Mouse (Mus musculus) layer of hippocampus, adult 2 months (tissue): ENCODE data around the gene Spag7. TPM values are rescaled to one million over a fixed set of nuclear protein-coding genes. Genes with fewer than 3 reads are reported as not detected.
A peak's percentile ranks its signal among the peaks of the same experiment; 100 is the strongest.

Experiments used
- DNase-seq, 2 experiments: peaks; one replicate each; pipeline ENCODE4 v3.0.0; 2022; ENCODE audit warnings: low spot score in 2 of 2
- H3K27ac ChIP-seq: fragments of 200-600 bp; 2 replicates; pipeline ENCODE4 v1.8.1; 2022
- H3K4me3 ChIP-seq: fragments of 200-600 bp; 2 replicates; pipeline ENCODE4 v1.8.1; 2022; ENCODE audit warnings: mild to moderate bottlenecking
- CTCF ChIP-seq: fragments of 200-600 bp; conservative IDR thresholded peaks from 2 replicates; pipeline ENCODE4 v1.8.1; 2022; ENCODE audit warnings: antibody characterized with exemption, mild to moderate bottlenecking, moderate library complexity
- total RNA-seq, 2 experiments: library from RNA; stranded (reverse); gene quantifications; 2 replicates each; pipeline ENCODE4 v1.2.3; 2021

Spag7 gene
- total RNA-seq, 2 experiments from 2014 or later = 50.8 to 54.7 TPM

DNA sequence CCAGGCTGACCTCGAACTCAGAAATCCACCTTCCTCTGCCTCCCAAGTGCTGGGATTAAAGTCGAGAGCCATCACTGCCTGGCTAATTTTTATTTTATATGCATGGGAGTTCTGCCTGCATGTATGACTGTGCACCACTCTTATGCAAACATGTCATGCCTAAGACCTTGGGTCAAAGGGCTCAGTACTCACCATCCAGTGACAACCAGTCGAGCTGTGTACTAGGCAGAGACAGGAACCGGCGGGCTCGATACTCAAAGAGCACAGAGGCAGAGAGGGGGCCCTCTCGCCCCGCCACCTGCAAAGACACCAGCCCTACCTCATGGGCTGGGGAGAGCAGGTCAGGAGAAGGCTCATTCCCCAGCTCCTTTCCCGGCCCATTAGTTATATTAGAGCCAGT lies 8.9 kb upstream of the Spag7 start:
- no peak for DNase-seq
- no peak for TF ChIP-seq CTCF
- Histone ChIP-seq H3K4me3 (no peak overlapping the region), H3K27ac (peak overlapping the region; percentile 46; the same call in 1 of the 2 replicates)

DNA sequence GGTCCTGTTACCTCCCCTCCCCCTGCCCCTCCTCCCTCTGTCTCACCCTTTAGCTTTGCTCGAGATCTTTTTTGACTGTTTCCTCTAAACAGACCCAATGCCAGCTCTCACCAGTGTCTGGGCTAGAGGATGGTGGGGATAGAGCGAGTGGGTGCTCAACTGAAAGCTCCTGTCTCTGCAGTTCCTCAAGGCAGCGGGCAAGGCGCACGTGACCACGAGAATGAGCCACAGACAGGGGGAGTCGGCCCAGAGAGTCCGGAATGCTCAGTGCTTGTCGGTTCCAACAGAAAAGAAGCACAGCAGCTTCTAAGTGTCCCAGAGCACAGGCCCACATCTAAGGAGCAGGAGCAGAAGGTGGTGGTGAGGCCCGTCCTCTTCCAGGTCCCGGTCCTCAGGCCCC lies 5.3 kb upstream of the Spag7 start:
- no peak for DNase-seq
- Histone ChIP-seq H3K27ac (peak overlapping the region; percentile 66; the same call in 1 of the 2 replicates), H3K4me3 (no peak overlapping the region)
- no peak for TF ChIP-seq CTCF

DNA sequence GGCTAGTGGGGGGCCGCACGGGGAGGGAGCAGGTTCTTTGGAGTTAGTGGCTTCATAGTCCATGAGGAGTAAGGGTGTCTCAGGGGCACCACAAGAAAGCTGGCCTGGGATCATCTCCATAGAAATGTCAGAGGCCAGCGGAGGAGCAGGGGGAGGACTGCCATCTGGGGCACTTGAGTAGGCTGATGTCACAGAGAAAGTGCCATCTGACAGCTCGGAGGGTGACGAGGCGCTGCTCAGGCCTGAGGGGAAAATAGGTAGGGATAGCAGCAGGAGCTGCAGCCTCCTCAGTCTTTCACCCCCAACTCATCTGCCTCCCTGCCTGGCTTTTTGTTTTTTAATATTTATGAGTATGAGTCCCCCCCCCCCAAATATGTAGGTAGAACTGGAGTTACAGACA lies 4.8 kb upstream of the Spag7 start:
- peak overlapping the region; percentile 66; the same call in 1 of the 2 replicates for H3K27ac ChIP-seq
- no peak for DNase-seq
- no peak for TF ChIP-seq CTCF
- H3K4me3 ChIP-seq = no peak overlapping the region

DNA sequence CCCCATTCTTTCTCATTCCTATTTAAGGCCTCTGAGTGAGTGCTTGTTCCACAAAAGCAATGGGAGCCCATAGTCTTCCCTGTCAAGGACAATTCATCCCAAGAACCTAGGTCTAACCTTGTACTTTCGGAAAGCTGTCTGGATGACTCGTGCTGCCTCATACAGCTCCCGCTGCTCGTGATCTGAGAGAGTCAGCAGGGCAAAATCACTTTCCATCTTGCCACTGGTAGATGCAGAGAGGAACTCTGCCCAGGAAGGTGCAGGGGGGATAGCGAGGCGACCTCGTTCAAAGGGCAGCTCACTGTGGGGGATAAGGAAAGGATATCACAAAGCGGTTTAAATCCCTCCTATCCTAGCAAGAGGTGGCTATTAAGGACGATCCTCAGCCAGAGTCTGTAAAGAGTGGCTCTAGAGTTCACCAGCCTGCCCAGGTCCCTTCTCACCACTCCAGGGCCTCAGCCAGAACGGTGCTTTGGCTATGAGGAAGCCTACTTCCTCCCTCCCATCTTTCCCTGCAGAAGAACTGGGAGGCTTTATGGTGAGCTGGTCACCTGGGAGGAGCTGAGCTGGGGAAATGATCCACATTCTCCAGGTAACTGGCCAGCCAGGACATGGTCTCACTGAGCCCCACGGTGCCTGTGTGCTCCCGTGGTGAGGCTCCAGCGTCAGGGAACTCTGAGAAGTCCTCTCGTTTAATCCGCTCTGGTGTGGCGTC lies 2.3 kb upstream of the Spag7 start:
- Histone ChIP-seq H3K4me3 (no peak overlapping the region), H3K27ac (peak overlapping the region; percentile 99; the same call in 1 of the 2 replicates)
- DNase-seq = no peak
- no peak for TF ChIP-seq CTCF

DNA sequence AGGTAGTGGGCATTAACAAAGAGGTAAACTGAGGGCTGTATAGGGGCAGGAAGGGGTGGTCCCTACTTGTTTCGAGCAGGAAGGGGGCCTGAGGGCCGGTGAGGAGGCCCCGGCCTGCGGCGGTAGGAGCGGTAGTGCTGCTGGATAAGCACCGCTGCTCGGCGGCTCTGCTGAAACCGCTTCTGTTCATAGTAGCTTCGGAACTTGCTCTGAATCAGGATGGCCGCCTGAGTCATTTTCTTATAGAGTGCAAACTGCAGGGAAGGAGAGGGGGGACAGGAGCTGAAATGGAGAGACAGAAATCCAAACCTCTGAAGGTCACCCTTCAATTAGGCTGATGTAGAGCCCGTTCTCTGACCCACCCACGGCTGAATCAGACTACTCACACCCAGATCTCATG lies 1.3 kb upstream of the Spag7 start:
- no peak for TF ChIP-seq CTCF
- H3K4me3 ChIP-seq = peak overlapping the region; percentile 82; the same call in 1 of the 2 replicates
- no peak for DNase-seq
- H3K27ac ChIP-seq = peak overlapping the region; percentile 99

DNA sequence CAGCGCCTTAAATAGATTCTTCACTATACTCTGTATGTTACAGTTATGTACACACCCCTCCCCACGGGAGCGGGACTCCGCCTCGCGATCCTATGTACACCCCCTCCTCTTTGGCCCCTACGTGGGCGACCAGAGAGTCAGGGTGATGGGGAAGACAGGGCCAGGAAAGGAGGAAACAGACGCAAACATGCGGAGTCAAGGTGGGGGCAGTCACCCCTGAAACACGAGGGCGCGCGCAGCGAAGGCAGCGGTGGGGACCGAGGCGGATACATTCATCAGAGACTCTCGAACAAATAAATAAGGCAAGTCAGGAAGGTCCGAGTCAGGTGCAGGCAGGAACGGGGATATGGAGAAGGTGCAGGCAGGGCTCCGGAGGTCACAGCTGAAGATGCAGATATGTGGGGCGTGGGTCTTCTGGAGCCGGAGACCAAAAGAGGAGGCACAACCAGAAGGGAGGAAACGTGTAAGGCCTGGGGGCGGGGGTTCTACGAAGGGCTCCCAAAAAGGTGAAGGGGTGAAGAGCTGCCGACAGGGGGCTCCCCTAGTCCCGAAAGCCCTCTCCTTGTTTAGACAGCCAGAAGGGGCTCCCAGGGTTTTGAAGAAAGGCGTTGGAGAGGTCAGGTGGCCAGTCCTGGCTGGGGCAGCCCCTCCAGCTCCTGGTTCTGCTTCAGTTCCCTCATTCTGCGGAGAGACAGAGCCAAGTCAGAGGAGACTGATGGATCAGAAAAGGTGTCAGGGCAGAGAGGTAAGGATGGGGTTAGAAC lies 548 bp upstream of the Spag7 start:
- H3K27ac ChIP-seq = peak overlapping the region; percentile 99
- TF ChIP-seq CTCF = peak; percentile 79
- peak overlapping the region; percentile 82 for H3K4me3 ChIP-seq
- peak; percentile 62 to 68 for DNase-seq

DNA sequence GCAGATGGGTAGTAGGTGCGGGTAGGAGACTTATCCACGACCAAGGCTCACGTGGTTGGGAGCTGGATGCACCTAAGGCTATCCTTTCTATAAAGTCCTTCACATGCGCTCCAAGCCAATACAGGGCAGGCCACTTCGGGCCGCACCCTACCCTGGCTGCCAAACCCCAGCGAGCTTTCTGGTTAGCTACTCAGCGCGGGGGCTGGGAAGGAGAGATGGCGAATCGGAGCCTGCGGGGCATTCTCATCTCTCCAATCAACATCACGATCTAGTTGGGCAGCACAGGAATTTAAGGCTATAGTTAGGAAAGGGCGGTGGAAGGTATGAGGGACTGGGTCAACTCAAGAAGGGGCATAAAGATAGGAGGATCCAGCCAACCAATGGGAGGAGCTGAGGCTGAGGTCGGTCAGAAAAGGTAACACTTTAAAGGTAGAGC lies 863 bp downstream of the Spag7 start:
- peak overlapping the region; percentile 82 for H3K4me3 ChIP-seq
- no peak for TF ChIP-seq CTCF
- peak in 1 of 2 experiments; percentile 69 for DNase-seq
- H3K27ac ChIP-seq = peak overlapping the region; percentile 99

DNA sequence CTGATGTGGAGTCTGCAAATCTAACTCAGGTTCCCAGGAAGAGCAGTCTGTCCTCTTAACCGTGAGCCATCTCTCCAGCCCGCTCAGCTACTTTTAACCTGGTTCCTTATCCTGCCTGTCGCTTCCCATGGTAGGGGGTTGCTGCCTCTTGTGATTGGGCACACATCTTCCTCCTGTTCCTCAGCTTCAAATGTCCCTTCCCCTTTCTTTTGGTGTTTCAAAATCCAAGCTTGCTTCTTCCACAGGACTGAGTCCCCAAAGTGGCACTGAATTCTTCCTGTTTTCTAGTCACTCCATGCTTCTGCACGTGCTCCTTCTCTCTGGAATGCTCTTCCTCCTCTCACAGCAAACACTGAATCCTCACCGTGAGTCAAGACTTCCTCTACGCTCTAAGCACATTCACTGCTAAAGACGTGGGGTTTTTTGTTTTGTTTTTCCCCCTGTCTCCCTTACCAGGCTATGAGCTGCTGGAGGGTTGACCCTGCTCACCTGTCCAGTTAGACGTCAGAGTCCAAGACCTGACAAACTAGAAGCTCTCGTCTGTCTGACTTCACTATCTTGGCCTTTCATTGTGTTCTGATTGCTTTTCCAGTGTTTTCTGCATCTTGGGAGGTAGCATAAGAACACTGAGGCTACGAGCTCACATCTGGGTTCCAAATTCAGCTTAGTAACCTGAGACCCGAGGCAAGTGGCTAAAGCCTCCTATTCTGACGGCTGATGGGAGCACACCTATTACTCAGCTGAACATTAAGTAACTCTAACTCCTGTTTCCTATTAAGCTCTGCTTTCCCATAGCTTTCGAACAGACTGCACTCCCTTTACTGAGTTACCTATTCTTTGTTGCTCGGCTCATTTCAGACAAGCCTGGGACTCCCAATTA lies 1.7 kb downstream of the Spag7 start:
- DNase-seq = no peak
- Histone ChIP-seq H3K4me3 (peak overlapping the region; percentile 82), H3K27ac (peak overlapping the region; percentile 99)
- no peak for TF ChIP-seq CTCF

DNA sequence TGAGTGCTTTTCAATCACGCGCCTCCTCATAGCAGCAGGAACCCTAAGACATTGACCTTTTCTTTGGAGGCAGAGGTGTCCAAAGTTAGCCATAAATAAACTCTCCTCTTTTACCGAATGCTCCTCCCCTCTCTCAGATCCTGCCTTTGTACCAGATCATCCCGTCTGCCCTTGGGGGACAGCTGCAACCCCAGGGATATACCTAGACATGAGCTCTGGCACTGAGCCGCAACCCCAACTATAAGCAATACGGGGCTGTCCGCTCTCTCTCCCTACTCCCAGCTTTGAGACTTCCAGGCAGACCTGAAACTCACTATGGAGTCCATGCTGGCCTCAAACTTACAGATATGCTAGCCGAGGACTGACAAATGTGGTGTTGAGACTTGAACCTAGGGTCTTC lies 2.5 kb downstream of the Spag7 start:
- Histone ChIP-seq H3K4me3 (no peak overlapping the region), H3K27ac (no peak overlapping the region)
- no peak for DNase-seq
- no peak for TF ChIP-seq CTCF

DNA sequence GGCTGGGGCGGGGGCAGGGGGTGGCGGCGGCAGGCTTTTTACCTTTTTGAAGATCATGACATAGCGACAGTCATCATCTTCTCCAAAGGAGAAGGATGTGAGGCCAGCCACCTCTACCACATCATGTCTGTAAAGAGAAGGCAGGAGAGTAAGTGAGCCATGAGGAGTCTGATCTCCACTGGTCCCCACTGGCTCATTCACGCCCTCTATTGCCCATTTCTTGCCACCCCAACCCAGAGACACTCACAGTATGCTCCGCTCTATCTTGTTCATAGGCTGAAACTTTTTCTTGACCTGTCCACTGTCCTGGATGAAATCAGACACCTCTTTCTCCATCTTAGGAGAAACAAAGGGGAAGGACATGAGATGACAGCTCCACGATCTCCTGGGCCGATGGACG lies 4.5 kb downstream of the Spag7 start:
- no peak overlapping the region for H3K27ac ChIP-seq
- H3K4me3 ChIP-seq = no peak overlapping the region
- no peak for DNase-seq
- peak; percentile 12; the same call in 1 of the 2 replicates for TF ChIP-seq CTCF

DNA sequence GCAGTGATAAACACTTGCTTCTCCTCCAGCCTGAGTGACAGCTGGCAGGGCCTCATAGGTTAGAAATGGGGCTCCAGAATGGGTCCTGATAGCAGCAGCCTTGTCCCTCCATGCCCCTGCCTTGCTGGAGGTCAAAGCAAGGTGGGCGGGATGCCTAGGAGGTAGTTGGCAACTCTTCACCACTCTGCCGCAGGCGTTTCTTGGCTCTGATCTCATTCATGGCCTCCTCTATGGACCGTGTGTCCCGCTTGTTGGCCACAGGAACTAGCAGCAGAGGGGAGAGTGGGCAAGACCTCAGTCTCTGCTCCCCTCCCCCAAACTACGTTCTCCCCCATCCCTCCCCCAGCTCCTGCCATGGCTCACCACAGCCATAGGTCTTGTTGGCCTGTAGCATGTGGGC lies 5.3 kb downstream of the Spag7 start:
- DNase-seq = no peak
- no peak overlapping the region for H3K27ac ChIP-seq
- H3K4me3 ChIP-seq = no peak overlapping the region
- TF ChIP-seq CTCF = no peak

DNA sequence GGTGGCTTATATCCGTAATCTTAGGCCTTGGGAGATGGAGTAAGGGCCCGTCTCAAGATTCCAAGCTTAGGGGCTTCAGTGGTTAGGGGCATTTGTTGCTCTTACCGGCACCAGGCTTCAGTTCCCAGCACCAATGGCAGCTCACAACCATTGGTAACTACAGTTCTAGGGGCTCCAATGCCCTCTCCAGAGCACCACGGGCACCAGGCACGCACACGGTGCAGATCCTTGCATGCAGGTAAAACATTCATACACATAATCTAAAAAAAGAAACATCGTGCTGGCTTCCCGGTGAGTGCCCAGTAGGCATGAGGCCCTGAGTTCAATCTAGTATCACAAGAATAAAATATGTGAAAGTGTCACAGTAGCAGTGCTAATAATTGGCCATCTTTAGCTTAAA lies 6.1 kb downstream of the Spag7 start:
- DNase-seq = no peak
- Histone ChIP-seq H3K27ac (no peak overlapping the region), H3K4me3 (no peak overlapping the region)
- no peak for TF ChIP-seq CTCF

DNA sequence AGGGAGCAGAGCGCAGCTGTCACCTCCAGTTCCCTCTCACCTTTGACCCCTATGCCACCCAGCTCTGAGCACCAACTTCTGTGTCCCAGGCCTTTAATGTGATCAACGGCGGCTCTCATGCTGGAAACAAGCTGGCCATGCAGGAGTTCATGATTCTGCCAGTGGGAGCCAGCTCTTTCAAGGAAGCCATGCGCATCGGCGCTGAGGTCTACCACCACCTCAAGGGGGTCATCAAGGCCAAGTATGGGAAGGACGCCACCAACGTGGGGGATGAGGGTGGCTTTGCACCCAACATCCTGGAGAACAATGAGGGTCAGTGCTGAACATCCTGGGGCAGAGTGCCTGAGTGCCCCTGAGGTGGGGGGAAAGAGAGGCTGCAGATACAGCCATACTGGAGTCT lies 8.6 kb downstream of the Spag7 start:
- Histone ChIP-seq H3K27ac (no peak overlapping the region), H3K4me3 (no peak overlapping the region)
- DNase-seq = no peak
- TF ChIP-seq CTCF = no peak
